Mouse (Mus musculus) frontal cortex, postnatal 25 days (tissue): ENCODE results near the gene Dennd5b.
"Not testable (repeated sequence)": the region's sequence is repeated elsewhere in the genome, so short reads cannot be mapped to it uniquely, and the experiment has no call there.

ENCODE experiments used
- DNase-seq, 2 experiments: peaks; one replicate each; pipeline ENCODE4 v3.0.0; 2022; ENCODE audit warnings: low spot score in 2 of 2

Gene Dennd5b

GRCm38 (mm10) chr6:149101076-149101942 lies at the start of gene Dennd5b:
TSS of gene Dennd5b (minus strand) at chr6:149101680.
- peak; percentile 63 to 69 for DNase-seq

DNA sequence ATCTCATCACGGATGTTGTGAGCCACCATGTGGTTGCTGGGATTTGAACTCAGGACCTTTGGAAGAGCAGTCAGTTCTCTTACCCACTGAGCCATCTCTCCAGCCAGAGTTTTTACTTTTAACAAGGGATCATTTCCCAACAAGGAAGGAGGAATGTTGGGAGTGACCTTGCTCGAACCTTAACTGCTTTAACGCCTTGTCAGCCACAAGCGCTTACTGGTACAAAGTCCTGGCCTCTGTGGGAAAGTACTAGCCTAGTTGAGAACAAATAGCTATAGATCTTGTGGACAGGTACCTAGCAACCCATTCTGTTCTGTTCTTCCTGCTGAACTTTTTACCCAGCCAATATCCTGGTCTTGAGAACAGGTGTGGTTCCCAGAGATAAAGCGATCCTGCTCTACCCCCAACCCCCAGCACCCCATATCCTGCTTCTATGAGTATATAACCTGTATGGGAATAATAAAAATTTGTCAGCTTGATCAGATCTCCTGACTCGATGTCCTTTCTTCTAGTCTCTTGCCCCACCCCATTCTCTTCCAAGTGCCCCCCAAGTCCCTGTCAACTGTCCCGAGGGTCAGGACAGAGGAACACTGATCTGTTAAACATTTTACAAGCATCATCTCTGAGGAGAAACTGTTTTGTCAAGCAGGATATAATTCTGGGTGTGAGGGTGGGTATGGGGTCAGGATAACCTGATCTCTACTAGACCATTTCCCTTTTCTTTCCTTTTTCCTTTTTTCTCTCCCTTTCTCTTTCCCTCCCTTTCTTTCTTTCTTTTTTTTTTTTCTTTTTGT lies 47.2 kb upstream of the Dennd5b start:
- DNase-seq, result no peak

GRCm38 (mm10) chr6:149145143-149145542 lies 43.7 kb upstream of the Dennd5b start:
- no peak for DNase-seq

GRCm38 (mm10) chr6:149141393-149142173 lies 40.1 kb upstream of the Dennd5b start:
- DNase-seq, result peak; percentile 45 to 53

- DNase-seq, result no peak
These were observed 38.0 kb upstream of the Dennd5b start, which contains the start of gene Etfbkmt for GRCm38 (mm10) chr6:149139471-149139870. TSS of gene Etfbkmt (plus strand) at chr6:149139849.

GRCm38 (mm10) chr6:149139011-149139410 lies 37.5 kb upstream of the Dennd5b start:
- no peak for DNase-seq

- DNase-seq, result no peak
These were observed 36.5 kb upstream of the Dennd5b start for GRCm38 (mm10) chr6:149137936-149138335.

DNA sequence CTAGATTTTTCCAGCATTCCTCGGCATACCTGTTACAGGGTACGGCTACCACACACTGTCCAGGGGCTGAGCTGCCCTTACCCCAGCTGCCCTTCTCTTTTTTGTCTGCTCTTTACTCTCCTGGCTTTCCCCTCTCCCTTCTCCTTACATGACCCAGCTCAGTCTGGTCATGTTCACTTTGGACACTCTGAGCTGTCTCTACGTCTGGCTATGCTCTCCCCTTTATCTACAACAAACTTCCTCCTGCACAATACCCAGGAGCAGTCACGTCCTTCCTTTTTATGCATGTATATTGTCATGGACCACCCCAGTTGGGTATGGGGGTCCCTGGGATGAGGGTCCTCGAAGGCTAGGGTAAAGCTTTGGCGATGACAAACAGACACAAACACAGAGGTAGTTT lies 34.2 kb upstream of the Dennd5b start:
- no peak for DNase-seq

- DNase-seq, result no peak
These were observed 33.1 kb upstream of the Dennd5b start for GRCm38 (mm10) chr6:149134391-149135150.

GRCm38 (mm10) chr6:149132311-149133077 lies 31.0 kb upstream of the Dennd5b start:
- DNase-seq, result no peak

DNA sequence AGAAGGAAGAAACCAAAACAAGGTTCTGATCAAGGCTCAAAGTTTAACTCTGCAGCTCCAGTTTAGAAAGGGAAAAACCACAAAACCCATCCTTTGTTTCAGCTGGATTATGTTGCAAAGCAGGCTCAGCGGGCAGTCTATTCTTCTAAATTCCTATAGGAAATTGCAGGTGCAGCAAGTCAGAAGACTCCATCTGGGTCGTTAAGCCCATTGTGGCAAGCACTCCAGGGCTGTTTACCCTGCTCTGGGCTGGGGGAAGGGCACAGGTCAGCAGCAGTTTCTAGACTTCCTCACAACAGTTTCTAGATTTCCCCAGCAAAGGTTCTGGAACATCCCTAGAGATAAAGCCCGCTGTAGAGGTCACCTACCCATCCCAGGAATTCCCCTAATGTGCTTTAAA lies 29.6 kb upstream of the Dennd5b start:
- no peak for DNase-seq

- DNase-seq, result not testable (repeated sequence)
These were observed 28.4 kb upstream of the Dennd5b start, which contains the start of gene Gm10203 for GRCm38 (mm10) chr6:149129870-149130269. TSS of gene Gm10203 (plus strand) at chr6:149130170.

GRCm38 (mm10) chr6:149126675-149127074 lies 25.2 kb upstream of the Dennd5b start:
- DNase-seq, result no peak

- DNase-seq, result no peak
These were observed 21.6 kb upstream of the Dennd5b start for GRCm38 (mm10) chr6:149123042-149123441.

DNA sequence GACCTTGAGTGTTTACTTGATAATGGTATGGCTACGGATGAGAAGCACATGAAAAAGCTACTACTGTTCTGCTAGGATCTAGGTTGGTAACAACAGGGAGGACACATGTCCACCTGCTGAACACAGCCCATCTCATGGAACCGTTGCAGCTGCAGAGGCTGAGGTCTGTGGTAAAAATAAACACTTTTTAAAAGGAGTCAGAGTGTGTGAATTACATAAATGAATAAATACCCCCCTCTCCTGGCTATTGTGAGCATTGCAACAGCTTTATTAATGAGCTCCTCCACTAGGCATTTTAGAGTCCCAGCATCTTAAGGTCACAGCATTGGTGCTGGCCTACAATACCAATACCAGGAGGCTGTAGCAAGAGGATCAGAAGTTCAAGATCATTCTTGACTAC lies 18.4 kb upstream of the Dennd5b start:
- peak in 1 of 2 experiments; percentile 57 for DNase-seq

DNA sequence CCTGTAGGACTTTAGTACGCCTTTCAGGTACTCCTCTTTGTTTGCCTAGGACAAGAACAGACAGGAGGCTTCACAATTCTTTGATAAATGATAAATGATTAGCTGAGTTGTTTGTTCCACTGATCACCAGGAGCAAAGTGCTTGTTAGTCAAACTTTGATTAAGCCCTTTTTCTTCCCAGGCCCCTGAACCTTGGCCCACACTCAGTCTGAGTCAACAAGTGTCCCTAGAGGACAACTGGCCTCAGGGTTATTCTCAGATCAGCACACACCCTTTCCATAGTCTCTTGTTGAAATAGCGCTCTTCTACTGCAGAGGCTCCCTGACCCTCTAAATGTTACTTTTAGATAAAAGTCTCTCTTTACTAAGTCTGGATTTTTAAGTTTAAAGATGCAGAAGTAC lies 17.5 kb upstream of the Dennd5b start:
- no peak for DNase-seq

DNA sequence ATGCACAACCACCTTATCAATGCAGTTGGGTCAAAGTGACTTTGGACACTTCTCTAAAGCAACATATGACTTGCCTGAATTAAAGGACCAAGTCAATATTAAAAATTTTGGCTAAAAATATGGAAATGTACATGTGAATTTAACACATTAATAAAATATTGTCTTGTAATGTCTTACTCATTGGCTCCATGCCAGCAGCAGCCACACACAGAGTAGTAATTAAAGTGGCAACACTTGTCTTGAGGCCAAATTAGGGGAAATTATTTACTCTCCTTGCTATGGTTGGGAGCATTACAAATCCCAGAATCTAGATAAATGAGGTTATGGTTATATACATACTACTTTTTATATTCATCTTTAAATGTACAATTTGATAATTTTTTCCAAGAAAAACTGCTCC lies 15.5 kb upstream of the Dennd5b start:
- no peak for DNase-seq

DNA sequence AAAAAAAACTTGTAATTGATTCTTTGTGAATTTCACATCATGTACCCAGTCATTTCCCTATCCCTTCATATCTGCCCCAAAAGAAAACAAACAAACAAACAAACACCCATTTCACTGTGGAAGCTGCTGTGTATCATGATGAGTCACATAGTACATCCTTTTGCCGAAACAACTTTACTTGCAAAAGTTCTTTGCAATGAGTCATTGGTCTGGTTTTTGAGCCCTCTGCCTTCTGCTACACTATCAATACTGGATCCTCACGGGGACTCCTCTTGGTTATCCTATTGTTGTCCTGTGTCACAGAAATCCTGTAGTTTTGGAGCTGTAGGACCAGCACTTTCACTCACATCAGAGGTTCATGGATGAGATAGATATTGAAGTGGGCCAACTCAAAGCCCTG lies 7.4 kb upstream of the Dennd5b start:
- no peak for DNase-seq

DNA sequence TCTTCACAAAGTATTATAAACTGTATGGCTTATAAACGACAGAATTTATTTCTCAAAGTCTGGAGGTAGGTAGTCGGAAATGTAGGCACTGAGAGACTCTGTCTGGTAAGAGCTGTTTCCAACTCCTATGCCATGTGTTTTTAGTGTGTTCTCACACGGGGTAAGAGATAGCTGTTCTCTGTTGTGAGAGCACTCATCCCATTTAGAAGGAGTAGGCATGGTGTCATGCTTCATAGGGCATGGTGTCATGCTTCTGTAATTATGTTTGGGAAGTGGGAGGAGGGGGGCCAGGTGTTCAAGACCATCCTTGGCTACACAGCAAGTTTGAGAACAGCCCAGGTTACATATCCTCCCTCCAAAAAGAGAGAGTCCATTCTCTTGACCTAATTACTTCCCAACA lies 6.1 kb upstream of the Dennd5b start:
- DNase-seq, result no peak

DNA sequence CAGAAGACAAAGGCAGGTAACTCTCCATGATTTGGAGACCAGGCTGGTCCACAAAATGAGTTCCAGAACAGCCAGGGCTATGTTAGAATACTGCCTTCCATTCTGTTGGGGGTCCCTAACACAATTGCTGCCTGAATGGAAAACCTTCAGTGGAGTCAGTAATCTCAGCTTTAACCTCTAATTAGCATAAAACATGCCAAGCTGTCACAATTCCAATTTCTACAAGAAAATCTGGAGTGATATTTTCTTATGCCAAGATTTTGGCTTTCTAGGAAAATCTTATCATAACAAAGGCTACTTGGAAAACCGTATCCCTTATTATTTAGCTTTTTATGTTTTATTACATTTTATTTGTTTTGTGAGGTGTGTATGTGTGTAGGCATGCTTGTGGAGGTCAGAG lies 2.0 kb upstream of the Dennd5b start:
- DNase-seq, result no peak

DNA sequence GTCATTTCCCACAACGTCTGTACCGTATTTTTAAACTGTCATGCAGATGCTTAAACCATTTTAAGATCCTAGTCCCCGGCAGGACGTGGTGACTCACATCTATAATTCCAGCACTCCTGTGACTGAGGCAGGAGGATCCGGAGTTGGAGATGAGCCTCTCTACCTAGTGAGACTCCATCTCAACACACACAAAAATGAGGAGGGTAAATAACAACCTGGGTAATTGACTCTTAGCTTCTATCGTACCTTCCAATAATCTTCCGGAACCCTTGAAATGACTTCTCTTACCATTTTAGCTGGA lies 413 bp upstream of the Dennd5b start:
- DNase-seq, result no peak
